Mouse (Mus musculus) adipose tissue, adult 10 weeks (tissue): ENCODE data around the gene Man1a. TPM values are rescaled to one million over a fixed set of nuclear protein-coding genes. Genes with fewer than 3 reads are reported as not detected.

ENCODE experiments used
- polyA plus RNA-seq: library from polyadenylated mRNA; stranded (reverse); fragments of 350-450 nt; fragmentation: Illumina TruSeq; extraction: RNeasy Lipid Tissue Mini Kit (QIAGEN cat#74804); gene quantifications from one replicate; pipeline ENCODE4 v1.2.3, GENCODE M21; 2014; ENCODE audit warnings: low read depth, low replicate concordance

Man1a gene
- 332 TPM for polyA plus RNA-seq

DNA sequence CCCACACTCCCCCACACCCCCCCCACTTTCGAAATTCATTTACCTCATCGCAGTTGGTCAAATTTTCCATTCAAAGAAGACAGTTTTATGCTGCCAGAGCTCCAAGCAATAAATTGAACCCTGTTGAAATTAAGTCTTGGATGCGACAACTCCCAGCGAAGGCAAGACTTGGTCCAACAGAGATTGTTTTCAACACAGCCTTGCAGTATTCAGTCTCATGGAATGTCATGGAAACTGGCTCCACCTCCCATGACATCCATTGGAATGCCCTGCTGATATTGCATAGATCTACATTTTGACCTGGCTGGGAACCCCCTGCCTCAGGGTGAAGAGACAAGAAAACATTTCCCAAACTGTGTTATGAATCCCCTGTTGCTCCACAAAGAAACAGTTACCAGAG lies at the start of gene Man1a:
Gene Man1a, minus strand, starts transcription at position 190 of the 400 bp plus-strand sequence.

